Mouse (Mus musculus) Patski (cell line): Measurements from ENCODE around the gene Cript. TPM values are rescaled to one million over a fixed set of nuclear protein-coding genes. Genes with fewer than 3 reads are reported as not detected.
"Not testable (repeated sequence)": the region's sequence is repeated elsewhere in the genome, so short reads cannot be mapped to it uniquely, and the experiment has no call there.

Source experiments
- ATAC-seq: fragments of 100-300 bp; one replicate; pipeline ENCODE4 v1.8.0; 2021
- CTCF ChIA-PET: fragments of 350-600 bp; sonication (Branson Sonifier 250); formaldehyde crosslinking; loops from one replicate; lab custom pipeline; 2022; ENCODE audit warnings: inconsistent platforms; lab: Charles Lee
- POLR2A ChIA-PET: fragments of 350-600 bp; sonication (Branson Sonifier 250); formaldehyde crosslinking; loops from one replicate; lab custom pipeline; 2022; ENCODE audit warnings: antibody characterized with exemption, inconsistent platforms; lab: Charles Lee
- DNase-seq: peaks from one replicate; pipeline ENCODE4 v3.0.0-alpha.2; 2011; ENCODE audit warnings: low read depth, low spot score
- H3K27me3 ChIP-seq: fragments of 371-371 bp; one replicate; pipeline ENCODE4 v1.5.1; 2021
- CTCF ChIP-seq: fragments of 100-300 bp; IDR thresholded peaks from one replicate; pipeline ENCODE4 v1.5.1; 2021
- in situ Hi-C: fragments of 300-500 bp; cut with MboI; formaldehyde crosslinking; loops from 3 replicates; pipeline ENCODE4 v1.11.1; 2018; ENCODE audit warnings: low pct_unique_long_range_greater_than_20kb, mixed read lengths
- polyA plus RNA-seq: library from polyadenylated mRNA; unstranded; gene quantifications from one replicate; pipeline ENCODE4 v1.2.3, GENCODE M21; 2021

Gene Cript
- polyA plus RNA-seq, 1 experiment from 2014 or later, result 67.3 TPM

GRCm38 (mm10) chr17:87057486-87058266, 32.3 kb downstream of the Cript start:
- ChIA-PET CTCF (interaction anchor here (0.9 kb wide), 1 partner anchor 37 kb away, joined by 3 read pairs; no protein-coding TSS in a partner anchor), POLR2A (no interaction called here)
- TF ChIP-seq CTCF, result no peak
- H3K27me3 ChIP-seq, result no peaks in the 10 kb centered on the region
- in situ Hi-C loops, result loop anchor here (5.0 kb wide), 1 partner anchor 35 kb away; no protein-coding TSS in a partner anchor
- DNase-seq (no peak), ATAC-seq (no peak)

GRCm38 (mm10) chr17:87062639-87063038, 37.3 kb downstream of the Cript start:
- ATAC-seq, result no peak
- H3K27me3 ChIP-seq, result no peaks in the 10 kb centered on the region
- no peak for DNase-seq
- in situ Hi-C loops, result no loop called here
- ChIA-PET CTCF (interaction anchor here (0.8 to 1.5 kb wide), 3 partner anchors 13 to 29 kb away, joined by 3 to 5 read pairs (median 3); no protein-coding TSS in a partner anchor), POLR2A (no interaction called here)
- no peak for TF ChIP-seq CTCF

- no peak for DNase-seq
These were observed 38.1 kb downstream of the Cript start for GRCm38 (mm10) chr17:87063461-87063860.

GRCm38 (mm10) chr17:87063969-87064368, 38.6 kb downstream of the Cript start:
- ChIA-PET POLR2A (no interaction called here), CTCF (interaction anchor here (1.3 kb wide), 1 partner anchor 9 kb away, joined by 3 read pairs; no protein-coding TSS in a partner anchor)
- ATAC-seq, result no peak
- in situ Hi-C loops, result no loop called here
- TF ChIP-seq CTCF, result no peak
- no peak for DNase-seq
- no peaks in the 10 kb centered on the region for H3K27me3 ChIP-seq

More at GRCm38 (mm10) chr17:87063461-87063860, 38.1 kb downstream of the Cript start:
- ATAC-seq, result no peak
- no peak for TF ChIP-seq CTCF
- POLR2A ChIA-PET, result no interaction called here
- CTCF ChIA-PET, result interaction anchor here (0.8 to 1.3 kb wide), 2 partner anchors 8 to 29 kb away, joined by 3 read pairs; no protein-coding TSS in a partner anchor
- no peaks in the 10 kb centered on the region for H3K27me3 ChIP-seq
- in situ Hi-C loops, result no loop called here

- ATAC-seq (no peak), DNase-seq (no peak)
- in situ Hi-C loops, result no loop called here
- H3K27me3 ChIP-seq, result no peaks in the 10 kb centered on the region
- POLR2A ChIA-PET, result no interaction called here
- CTCF ChIA-PET, result no interaction called here
- TF ChIP-seq CTCF, result no peak
These were observed 43.6 kb downstream of the Cript start for GRCm38 (mm10) chr17:87068997-87069396.

DNA sequence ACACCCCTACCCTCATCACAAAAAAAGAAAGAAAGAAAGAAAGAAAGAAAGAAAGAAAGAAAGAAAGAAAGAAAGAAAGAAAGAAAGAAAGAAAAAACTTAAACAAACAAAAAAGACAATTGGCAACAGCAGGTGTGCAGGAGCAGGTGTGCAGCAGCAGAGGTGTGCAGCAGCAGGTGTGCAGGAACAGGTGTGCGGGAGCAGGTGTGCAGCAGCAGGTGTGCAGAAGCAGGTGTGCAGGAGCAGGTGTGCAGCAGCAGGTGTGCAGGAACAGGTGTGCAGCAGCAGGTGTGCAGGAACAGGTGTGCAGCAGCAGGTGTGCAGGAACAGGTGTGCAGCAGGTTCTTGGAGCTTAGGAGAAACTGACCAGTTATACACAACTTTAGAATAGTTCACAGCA, 46.8 kb downstream of the Cript start:
- ATAC-seq, in situ Hi-C loops, DNase-seq, H3K27me3 ChIP-seq, CTCF ChIA-PET, POLR2A ChIA-PET: not testable (repeated sequence)

DNA sequence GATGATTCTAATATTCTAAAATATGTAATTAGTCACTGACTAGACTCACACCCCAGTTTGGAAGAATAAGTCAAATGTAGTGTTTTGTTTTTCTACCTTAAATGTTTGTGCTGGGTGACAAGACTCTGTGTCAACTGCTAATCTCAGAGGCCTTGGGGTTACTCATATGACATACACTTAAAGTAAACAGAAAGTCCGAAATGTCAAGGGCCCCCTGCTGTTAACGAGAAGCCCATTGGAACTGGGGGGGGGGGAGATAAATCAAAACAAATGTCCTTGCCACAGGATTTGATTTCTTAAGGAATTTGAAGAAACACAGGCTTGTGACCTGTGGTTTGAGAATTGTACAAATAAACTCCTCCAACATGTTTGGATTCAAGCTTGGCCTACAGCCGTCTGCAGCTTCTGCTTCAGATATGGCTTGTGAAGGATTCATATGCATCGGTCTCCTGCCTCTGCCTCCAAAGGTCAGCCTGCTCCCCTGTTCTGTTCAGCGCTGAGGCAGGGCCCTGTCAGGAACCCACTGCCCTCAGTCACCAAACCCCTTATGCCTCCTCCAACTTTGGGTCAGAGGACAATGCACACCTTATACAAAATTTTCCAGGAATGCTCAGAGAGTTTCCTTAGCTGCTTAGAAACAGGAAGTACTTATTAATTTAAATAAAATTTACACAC, 47.6 kb downstream of the Cript start:
- POLR2A ChIA-PET, result interaction anchor here (0.5 kb wide), 1 partner anchor 21 kb away, joined by 4 read pairs; no protein-coding TSS in a partner anchor
- no peak for ATAC-seq
- CTCF ChIA-PET, result interaction anchor here (1.3 kb wide), 1 partner anchor 28 kb away, joined by 3 read pairs; no protein-coding TSS in a partner anchor
- no peak for TF ChIP-seq CTCF
- in situ Hi-C loops, result no loop called here
- no peaks in the 10 kb centered on the region for H3K27me3 ChIP-seq
- no peak for DNase-seq

DNA sequence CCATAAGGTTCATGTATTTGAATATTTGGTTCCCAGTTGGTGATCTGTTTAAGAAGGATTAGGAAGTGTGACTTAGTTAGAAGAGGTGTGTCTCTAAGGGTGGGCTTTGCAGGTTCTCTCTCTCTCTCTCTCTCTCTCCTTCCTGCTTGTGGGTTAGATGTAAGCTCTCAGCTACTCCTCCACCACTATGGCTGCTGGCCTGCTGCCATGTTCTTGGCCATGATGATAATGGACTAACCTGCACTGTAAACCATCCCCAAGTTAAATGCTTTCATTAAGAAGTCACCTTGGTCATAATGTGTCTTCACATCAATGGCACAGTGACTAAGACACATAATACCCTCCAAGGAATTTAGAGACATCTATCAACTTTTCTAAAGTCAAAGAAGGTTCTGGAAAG, 48.1 kb downstream of the Cript start:
- H3K27me3 ChIP-seq, result no peaks in the 10 kb centered on the region
- in situ Hi-C loops, result no loop called here
- POLR2A ChIA-PET, result interaction anchor here (0.5 kb wide), 1 partner anchor 21 kb away, joined by 4 read pairs; no protein-coding TSS in a partner anchor
- ATAC-seq, result no peak
- DNase-seq, result no peak
- CTCF ChIA-PET, result interaction anchor here (1.3 kb wide), 1 partner anchor 29 kb away, joined by 3 read pairs; no protein-coding TSS in a partner anchor
- TF ChIP-seq CTCF, result no peak

GRCm38 (mm10) chr17:87078217-87078616, 52.9 kb downstream of the Cript start:
- POLR2A ChIA-PET, DNase-seq, in situ Hi-C loops, ATAC-seq, H3K27me3 ChIP-seq, CTCF ChIA-PET: not testable (repeated sequence)

DNA sequence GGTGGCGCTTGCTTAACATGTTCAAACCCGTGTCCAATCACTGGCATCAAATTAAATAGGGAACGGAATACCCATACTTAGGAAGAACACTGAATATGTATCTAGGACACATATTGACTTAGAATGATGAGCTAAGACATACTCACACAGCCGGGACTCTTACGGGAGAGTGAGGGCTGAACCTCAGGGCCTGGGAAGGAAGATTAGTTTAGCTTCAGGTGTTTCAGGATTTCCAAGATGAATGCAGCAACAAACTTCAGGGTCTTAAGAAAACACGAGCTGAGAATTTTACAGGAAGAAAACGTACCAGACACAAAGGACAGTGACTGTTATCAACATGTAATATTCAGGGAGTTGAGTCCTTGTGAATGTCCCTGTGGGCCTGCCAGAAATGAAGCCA, 55.4 kb downstream of the Cript start:
- in situ Hi-C loops, result no loop called here
- no peaks in the 10 kb centered on the region for H3K27me3 ChIP-seq
- no peak for TF ChIP-seq CTCF
- CTCF ChIA-PET, result interaction anchor here (1.3 kb wide), 1 partner anchor 16 kb away, joined by 3 read pairs; no protein-coding TSS in a partner anchor
- ATAC-seq, result no peak
- POLR2A ChIA-PET, result interaction anchor here (0.6 kb wide), 1 partner anchor 26 kb away, joined by 3 read pairs; no protein-coding TSS in a partner anchor
- no peak for DNase-seq
